Mouse (Mus musculus) layer of hippocampus, adult 2 months (tissue): ENCODE data around the gene Mettl7a1. TPM values are rescaled to one million over a fixed set of nuclear protein-coding genes. Genes with fewer than 3 reads are reported as not detected.
"Not testable (repeated sequence)": the region's sequence is repeated elsewhere in the genome, so short reads cannot be mapped to it uniquely, and the experiment has no call there.

Experiments
- DNase-seq, 2 experiments: peaks; one replicate each; pipeline ENCODE4 v3.0.0; 2022; ENCODE audit warnings: low spot score in 2 of 2
- H3K27ac ChIP-seq: fragments of 200-600 bp; 2 replicates; pipeline ENCODE4 v1.8.1; 2022
- H3K4me3 ChIP-seq: fragments of 200-600 bp; 2 replicates; pipeline ENCODE4 v1.8.1; 2022; ENCODE audit warnings: mild to moderate bottlenecking
- CTCF ChIP-seq: fragments of 200-600 bp; conservative IDR thresholded peaks from 2 replicates; pipeline ENCODE4 v1.8.1; 2022; ENCODE audit warnings: antibody characterized with exemption, mild to moderate bottlenecking, moderate library complexity
- long read RNA-seq, 2 experiments: library from polyadenylated mRNA; stranded (forward); transcript quantifications; one replicate each; pipeline ENCODE4 v2.0.0; 2021; ENCODE audit warnings: borderline mapping rate in 2 of 2
- total RNA-seq, 2 experiments: library from RNA; stranded (reverse); gene quantifications; 2 replicates each; pipeline ENCODE4 v1.2.3; 2021

Mettl7a1 gene
- total RNA-seq: 10 to 100 TPM; 31.5 to 36.8 TPM
- long read RNA-seq, experiment 1, partial matches to known transcripts: 0 of 3 reads
- long read RNA-seq, experiment 1, other reads (novel, unspliced or antisense): 3 of 3 reads
- long read RNA-seq, experiment 2, partial matches to known transcripts: 0 of 2 reads
- long read RNA-seq, experiment 2, other reads (novel, unspliced or antisense): 2 of 2 reads

GRCm38 (mm10) chr15:100304019-100304991, at the start of gene Mettl7a1:
Gene Mettl7a1 (plus strand): TSS chr15:100304140.
- Histone ChIP-seq H3K27ac (peak within 1 kb of the TSS; percentile 99), H3K4me3 (peak within 1 kb of the TSS; percentile 62)
- TF ChIP-seq CTCF: no peak
- DNase-seq: peak; percentile 83 to 86

DNA sequence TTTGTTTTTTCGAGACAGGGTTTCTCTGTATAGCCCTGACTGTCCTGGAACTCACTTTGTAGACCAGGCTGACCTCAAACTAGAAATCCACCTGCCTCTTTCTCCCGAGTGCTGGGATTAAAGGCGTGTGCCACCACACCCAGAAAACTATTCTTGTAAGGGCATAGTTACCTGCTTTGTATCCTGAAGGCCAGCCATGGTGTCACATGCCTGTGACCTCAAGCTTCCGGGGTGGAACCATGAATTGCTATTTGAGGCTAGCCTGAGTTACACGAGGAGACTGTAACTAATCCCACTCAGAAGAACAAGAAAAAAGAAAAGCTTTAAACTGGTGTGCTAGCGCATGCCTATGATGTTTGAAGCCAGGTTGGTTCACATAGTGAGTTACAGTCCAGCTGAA, 47.6 kb upstream of the Mettl7a1 start:
- H3K27ac ChIP-seq: no peak overlapping the region
- H3K4me3 ChIP-seq: no peak overlapping the region
- TF ChIP-seq CTCF: no peak
- no peak for DNase-seq

- DNase-seq: no peak
- no peak overlapping the region for H3K4me3 ChIP-seq
- H3K27ac ChIP-seq: no peak overlapping the region
- TF ChIP-seq CTCF: no peak
These were observed 46.6 kb upstream of the Mettl7a1 start for GRCm38 (mm10) chr15:100257305-100257704.

DNA sequence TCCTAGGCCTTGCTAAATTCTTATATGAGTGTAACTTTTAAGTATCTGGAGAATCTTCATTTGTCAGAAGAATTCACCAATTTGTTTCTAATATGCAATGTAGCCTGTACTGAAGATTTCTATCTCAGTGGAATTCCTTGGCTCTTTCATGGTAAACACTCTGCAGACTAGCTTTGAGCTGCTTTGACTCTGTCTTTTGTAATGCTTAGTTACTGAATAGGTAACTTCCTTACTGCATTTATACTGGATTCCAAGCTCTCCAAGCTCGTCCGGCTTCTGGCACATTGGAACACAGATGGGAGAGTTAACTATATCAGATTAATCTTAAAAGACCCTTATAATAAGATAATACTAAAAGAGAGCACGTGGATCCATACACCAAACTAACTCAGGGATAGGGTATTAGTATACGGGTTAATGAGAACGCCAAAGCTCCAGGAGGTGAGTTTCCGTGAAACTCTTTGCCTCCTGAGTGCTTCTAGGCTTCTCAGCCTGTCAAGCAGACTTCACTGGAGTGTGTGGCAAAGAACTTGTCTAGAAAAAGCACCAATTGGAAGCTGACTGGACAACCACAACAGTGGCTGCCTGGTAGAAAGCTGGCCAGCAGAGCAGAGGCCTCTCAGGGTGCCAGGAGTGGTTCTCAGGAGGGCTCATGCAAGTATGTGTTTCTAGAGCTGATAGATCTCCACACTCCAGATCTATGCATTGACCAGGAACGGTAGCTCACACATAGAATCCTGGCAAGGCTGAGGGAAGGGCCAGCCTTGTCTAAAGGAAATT, 45.1 kb upstream of the Mettl7a1 start:
- H3K27ac ChIP-seq: no peak overlapping the region
- no peak overlapping the region for H3K4me3 ChIP-seq
- TF ChIP-seq CTCF: no peak
- no peak for DNase-seq

- not testable (repeated sequence) for H3K4me3 ChIP-seq, DNase-seq, H3K27ac ChIP-seq
These were observed 43.6 kb upstream of the Mettl7a1 start for GRCm38 (mm10) chr15:100260351-100260750.

DNA sequence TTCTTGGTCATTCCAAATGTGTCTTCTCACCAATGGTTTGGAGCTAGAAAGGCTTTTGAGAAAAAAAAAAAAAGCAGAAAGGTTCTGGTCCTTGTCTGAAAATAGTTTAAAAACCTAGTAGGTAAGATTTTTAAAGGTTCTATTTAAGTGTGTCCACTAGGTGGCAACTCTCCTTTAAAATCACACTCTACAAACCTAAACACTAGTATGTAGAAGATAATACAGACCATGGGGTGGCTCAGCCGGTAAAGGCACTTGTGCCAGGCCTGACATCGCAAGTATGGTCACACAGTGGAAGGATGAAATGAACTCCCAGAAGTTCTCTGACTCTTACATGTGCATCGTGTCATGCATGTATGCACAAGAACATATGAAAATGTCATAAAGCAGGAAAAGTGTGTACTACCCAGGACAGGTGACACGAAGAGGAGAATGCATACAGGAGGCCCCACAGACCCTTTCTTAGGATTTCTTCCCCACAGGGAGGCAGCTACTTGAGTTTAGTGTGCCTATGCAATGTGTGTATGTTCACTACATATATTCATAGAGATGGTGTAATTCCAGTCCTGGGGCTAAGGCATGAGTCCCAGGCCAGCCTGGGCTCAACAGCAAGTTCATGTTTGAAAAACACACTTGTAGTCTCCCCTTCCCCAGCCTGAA, 40.6 kb upstream of the Mettl7a1 start:
- DNase-seq: no peak
- peak; percentile 80 for TF ChIP-seq CTCF
- no peak overlapping the region for H3K27ac ChIP-seq

GRCm38 (mm10) chr15:100265586-100266325, 38.2 kb upstream of the Mettl7a1 start:
- no peak overlapping the region for H3K4me3 ChIP-seq
- no peak for TF ChIP-seq CTCF
- no peak for DNase-seq
- no peak overlapping the region for H3K27ac ChIP-seq

More for the DNA sequence above, 40.6 kb upstream of the Mettl7a1 start:
- H3K4me3 ChIP-seq: no peak overlapping the region

- TF ChIP-seq CTCF: no peak
- no peak for DNase-seq
- Histone ChIP-seq H3K4me3 (no peak overlapping the region), H3K27ac (no peak overlapping the region)
These were observed 35.0 kb upstream of the Mettl7a1 start for GRCm38 (mm10) chr15:100268916-100269315.

DNA sequence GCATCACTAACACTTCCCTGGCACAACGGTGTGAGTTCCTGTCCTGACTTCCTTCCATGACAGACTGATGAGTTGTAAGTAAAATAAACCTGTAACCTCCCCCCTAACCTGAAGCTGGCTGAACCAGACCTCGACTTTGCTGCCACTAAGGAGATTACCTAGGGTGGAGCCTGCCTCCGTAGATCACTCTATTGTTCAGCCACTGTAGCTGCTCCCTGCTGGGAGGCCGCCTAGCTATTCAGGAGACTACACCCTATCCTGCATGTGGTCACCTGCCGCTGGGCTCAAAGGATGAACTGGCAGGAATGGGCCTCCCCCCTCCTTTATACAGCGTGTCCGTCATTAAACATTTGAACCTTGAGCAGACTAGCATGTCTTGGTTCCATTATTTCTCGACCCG, 34.2 kb upstream of the Mettl7a1 start:
- no peak overlapping the region for H3K4me3 ChIP-seq

DNA sequence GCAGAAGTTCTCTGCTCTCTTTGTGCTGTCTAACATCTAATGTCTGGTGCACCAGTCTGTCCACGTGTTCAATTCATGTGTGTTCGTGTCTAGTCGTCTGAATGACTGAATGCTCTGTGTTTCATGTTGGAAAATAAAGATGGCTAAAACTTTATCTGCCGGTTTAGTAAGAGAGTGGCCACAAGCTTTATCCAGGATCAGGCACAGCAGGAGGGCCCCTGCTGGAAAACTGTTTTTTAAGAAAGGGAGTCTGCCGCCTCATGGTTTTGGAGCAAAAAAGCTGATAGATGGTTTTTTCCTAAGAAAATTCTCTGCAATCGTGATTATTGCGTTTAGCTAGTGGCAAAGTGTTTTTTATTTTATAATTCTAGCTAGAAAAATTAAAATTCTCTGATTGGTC, 33.3 kb upstream of the Mettl7a1 start:
- DNase-seq, H3K27ac ChIP-seq, H3K4me3 ChIP-seq: not testable (repeated sequence)

More for the DNA sequence above, 34.2 kb upstream of the Mettl7a1 start:
- no peak for DNase-seq
- no peak for TF ChIP-seq CTCF
- no peak overlapping the region for H3K27ac ChIP-seq

- Histone ChIP-seq H3K27ac (no peak overlapping the region), H3K4me3 (no peak overlapping the region)
- no peak for TF ChIP-seq CTCF
- no peak for DNase-seq
These were observed 32.5 kb upstream of the Mettl7a1 start for GRCm38 (mm10) chr15:100271411-100271810.

GRCm38 (mm10) chr15:100273791-100274308, 30.1 kb upstream of the Mettl7a1 start:
- not testable (repeated sequence) for H3K27ac ChIP-seq, H3K4me3 ChIP-seq, DNase-seq
